Mouse (Mus musculus): ENCODE measurements around the gene Dennd1b. TPM values are rescaled to one million over a fixed set of nuclear protein-coding genes. Genes with fewer than 3 reads are reported as not detected.

Dennd1b gene
- total and polyA plus RNA-seq, 3 experiments, result 6.4 to 23.7 (median 22.3) TPM

DNA sequence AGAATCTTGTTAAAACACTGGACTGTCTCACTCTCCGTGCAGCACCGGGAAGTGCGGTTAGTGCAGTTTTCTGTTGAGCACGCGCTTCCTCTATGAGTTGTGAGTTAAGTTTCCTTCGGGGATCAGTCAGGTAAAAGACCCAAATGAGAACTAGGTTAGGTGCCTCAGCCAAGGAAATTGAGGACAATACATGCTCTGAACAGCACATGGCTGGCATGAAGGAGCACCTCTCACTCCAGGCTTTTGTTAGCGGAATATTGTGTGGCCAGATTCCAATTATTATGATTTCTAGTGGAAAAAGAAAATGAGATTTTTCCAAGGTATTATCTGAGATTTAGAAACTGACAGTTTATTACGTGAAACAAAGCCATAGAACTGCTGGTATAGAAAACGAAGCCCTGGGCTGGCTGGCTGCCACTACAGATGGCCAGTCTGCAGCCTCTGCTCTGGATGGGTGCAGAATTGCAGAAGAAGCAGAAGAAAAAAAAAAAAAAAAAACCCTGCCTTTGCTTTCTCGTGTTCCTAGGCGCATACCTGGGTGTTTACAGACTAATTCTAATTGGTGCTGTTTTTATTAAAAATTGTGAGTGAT lies 86.7 kb downstream of the Dennd1b start:
- no peak for DNase-seq
- Histone ChIP-seq H3K9ac (ENCODE audit: low read depth, low read length) (no peak overlapping the region), H3K79me2 (replicated peaks; ENCODE audit: control insufficient read depth, insufficient read depth, low read length) (no peaks in the 10 kb centered on the region), H3K27me3 (ENCODE audit: control insufficient read depth, insufficient read depth, low read length) (no peaks in the 10 kb centered on the region), H3K4me3 (no peak overlapping the region), H3K36me3 (ENCODE audit: control insufficient read depth, insufficient read depth, low read length) (no peaks in the 10 kb centered on the region), H3K4me1 (ENCODE audit: control insufficient read depth, insufficient read depth, low read length) (no peaks in the 10 kb centered on the region), H3K27ac (no peak overlapping the region)
- intact Hi-C loops (cut with DNase I), result no loop called here
- no peak for TF ChIP-seq EP300 (IDR thresholded peaks at IDR 0.05; ENCODE audit: insufficient read depth, low read depth, low read length)
- no peak for TF ChIP-seq POLR2A (IDR thresholded peaks at IDR 0.05; ENCODE audit: insufficient read depth, low read depth, low read length)
- no peak for TF ChIP-seq CTCF (IDR thresholded peaks at IDR 0.05)
- WGBS, result 77% methylated on average over 11 of the region's 11 CpGs

DNA sequence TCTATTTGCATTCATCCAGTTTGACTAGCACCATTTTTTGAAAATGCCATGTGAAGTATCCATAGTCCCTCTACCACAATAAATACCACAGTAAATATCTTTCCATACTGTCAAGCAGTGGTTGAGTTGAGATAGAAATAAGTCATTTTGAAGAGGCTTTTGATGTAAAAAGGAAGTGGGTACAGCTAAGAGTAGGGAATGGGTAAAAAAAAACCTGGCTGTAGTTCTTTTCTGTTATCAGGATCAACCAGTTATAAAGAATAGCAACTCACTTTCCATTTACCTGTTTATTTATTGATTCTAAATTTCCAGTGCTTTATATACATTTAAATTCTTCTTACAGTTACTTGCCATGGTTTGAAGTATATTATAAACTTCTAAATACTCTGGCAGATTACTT lies 89.8 kb downstream of the Dennd1b start:
- H3K27me3 ChIP-seq (ENCODE audit: control insufficient read depth, insufficient read depth, low read length), result no peaks in the 10 kb centered on the region
- H3K9ac ChIP-seq (ENCODE audit: low read depth, low read length), result no peak overlapping the region
- no peaks in the 10 kb centered on the region for H3K79me2 ChIP-seq (replicated peaks; ENCODE audit: control insufficient read depth, insufficient read depth, low read length)
- TF ChIP-seq POLR2A (IDR thresholded peaks at IDR 0.05; ENCODE audit: insufficient read depth, low read depth, low read length) (no peak), EP300 (IDR thresholded peaks at IDR 0.05; ENCODE audit: insufficient read depth, low read depth, low read length) (no peak), CTCF (IDR thresholded peaks at IDR 0.05) (no peak)
- no peak overlapping the region for H3K4me3 ChIP-seq
- intact Hi-C loops (cut with DNase I), result no loop called here
- no peaks in the 10 kb centered on the region for H3K4me1 ChIP-seq (ENCODE audit: control insufficient read depth, insufficient read depth, low read length)
- no peak overlapping the region for H3K27ac ChIP-seq
- no peaks in the 10 kb centered on the region for H3K36me3 ChIP-seq (ENCODE audit: control insufficient read depth, insufficient read depth, low read length)
- no peak for DNase-seq

DNA sequence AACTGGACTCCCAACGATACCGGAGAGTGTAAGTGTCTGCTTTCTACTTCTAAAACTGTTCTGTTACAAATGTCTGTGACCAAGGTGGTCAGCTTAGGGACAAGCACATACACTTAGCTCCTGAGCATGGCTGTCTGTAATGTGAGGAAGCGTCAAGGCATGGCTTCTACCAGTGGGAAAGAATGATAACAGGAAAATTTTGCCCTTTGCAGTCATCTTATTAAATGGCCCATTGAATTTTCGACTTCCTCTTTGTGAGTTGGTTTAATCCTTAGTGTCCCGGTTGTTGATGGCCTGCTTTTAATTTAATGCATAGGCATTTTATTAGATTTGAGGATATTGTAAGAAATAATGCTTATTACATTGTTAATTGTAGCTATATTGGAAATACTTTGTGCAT lies 97.1 kb downstream of the Dennd1b start:
- Histone ChIP-seq H3K79me2 (replicated peaks; ENCODE audit: control insufficient read depth, insufficient read depth, low read length) (no peaks in the 10 kb centered on the region), H3K27ac (no peak overlapping the region), H3K9ac (ENCODE audit: low read depth, low read length) (no peak overlapping the region), H3K4me1 (ENCODE audit: control insufficient read depth, insufficient read depth, low read length) (no peaks in the 10 kb centered on the region), H3K36me3 (ENCODE audit: control insufficient read depth, insufficient read depth, low read length) (no peaks in the 10 kb centered on the region), H3K4me3 (no peak overlapping the region), H3K27me3 (ENCODE audit: control insufficient read depth, insufficient read depth, low read length) (no peaks in the 10 kb centered on the region)
- WGBS, result 93% methylated on average over 5 of the region's 5 CpGs
- intact Hi-C loops (cut with DNase I), result no loop called here
- TF ChIP-seq EP300 (IDR thresholded peaks at IDR 0.05; ENCODE audit: insufficient read depth, low read depth, low read length) (no peak), CTCF (IDR thresholded peaks at IDR 0.05) (no peak), POLR2A (IDR thresholded peaks at IDR 0.05; ENCODE audit: insufficient read depth, low read depth, low read length) (no peak)
- no peak for DNase-seq

DNA sequence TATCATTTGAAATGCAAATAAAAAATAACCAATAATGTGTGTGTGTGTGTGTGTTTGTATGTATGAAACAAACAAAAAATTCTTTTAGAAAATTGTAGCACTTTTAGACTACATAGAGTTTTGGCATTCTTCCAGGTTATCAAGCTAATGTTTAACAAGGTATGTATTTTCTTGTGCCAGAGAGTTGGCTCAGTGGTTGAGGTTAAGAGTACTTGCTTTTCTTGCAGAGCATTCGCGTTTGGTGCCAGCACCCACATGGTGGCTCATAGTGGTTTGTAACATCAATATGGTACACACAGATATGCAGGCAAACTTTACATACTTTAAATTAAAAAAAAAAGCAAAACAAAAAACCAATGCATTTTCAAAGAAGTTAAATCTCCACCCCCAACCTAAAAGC lies 101.5 kb downstream of the Dennd1b start:
- H3K4me3 ChIP-seq, result no peak overlapping the region
- no peak for DNase-seq
- no peak overlapping the region for H3K27ac ChIP-seq
- TF ChIP-seq CTCF (IDR thresholded peaks at IDR 0.05), result no peak
- no peak for TF ChIP-seq POLR2A (IDR thresholded peaks at IDR 0.05; ENCODE audit: insufficient read depth, low read depth, low read length)
- no peak for TF ChIP-seq EP300 (IDR thresholded peaks at IDR 0.05; ENCODE audit: insufficient read depth, low read depth, low read length)
- no peak overlapping the region for H3K9ac ChIP-seq (ENCODE audit: low read depth, low read length)
- H3K36me3 ChIP-seq (ENCODE audit: control insufficient read depth, insufficient read depth, low read length), result no peaks in the 10 kb centered on the region; the same call in 1 of the 2 replicates
- no peaks in the 10 kb centered on the region for H3K79me2 ChIP-seq (replicated peaks; ENCODE audit: control insufficient read depth, insufficient read depth, low read length)
- H3K4me1 ChIP-seq (ENCODE audit: control insufficient read depth, insufficient read depth, low read length), result no peaks in the 10 kb centered on the region; the same call in 1 of the 2 replicates
- WGBS, result 88% methylated on average over 2 of the region's 2 CpGs
- H3K27me3 ChIP-seq (ENCODE audit: control insufficient read depth, insufficient read depth, low read length), result no peaks in the 10 kb centered on the region
- intact Hi-C loops (cut with DNase I), result no loop called here

DNA sequence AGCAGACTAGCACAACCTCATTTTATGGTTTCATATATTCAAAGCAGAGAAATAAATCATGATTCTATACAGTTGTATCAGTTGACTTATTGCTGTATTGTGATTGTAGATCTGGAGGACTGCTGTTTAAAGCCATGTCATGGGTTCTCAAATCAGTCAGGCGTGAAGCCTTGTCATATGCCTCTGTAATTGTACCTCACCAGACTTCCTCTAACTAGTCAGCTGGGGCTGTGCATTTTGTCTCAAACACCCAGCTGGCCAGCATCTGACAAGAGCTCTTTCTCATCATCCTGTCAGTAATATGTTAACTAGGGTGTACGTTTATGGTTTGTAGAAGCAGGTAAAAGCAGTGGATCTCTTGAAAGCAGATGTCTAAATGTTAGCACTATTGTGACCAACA lies 104.0 kb downstream of the Dennd1b start:
- no peak for DNase-seq
- WGBS, result 79% methylated on average over 2 of the region's 2 CpGs
- no peak overlapping the region for H3K27ac ChIP-seq
- no peak overlapping the region for H3K9ac ChIP-seq (ENCODE audit: low read depth, low read length)
- H3K4me3 ChIP-seq, result no peak overlapping the region
- H3K4me1 ChIP-seq (ENCODE audit: control insufficient read depth, insufficient read depth, low read length), result no peaks in the 10 kb centered on the region; the same call in 1 of the 2 replicates
- no peaks in the 10 kb centered on the region for H3K79me2 ChIP-seq (replicated peaks; ENCODE audit: control insufficient read depth, insufficient read depth, low read length)
- intact Hi-C loops (cut with DNase I), result no loop called here
- no peak for TF ChIP-seq CTCF (IDR thresholded peaks at IDR 0.05)
- TF ChIP-seq POLR2A (IDR thresholded peaks at IDR 0.05; ENCODE audit: insufficient read depth, low read depth, low read length), result no peak
- no peak for TF ChIP-seq EP300 (IDR thresholded peaks at IDR 0.05; ENCODE audit: insufficient read depth, low read depth, low read length)
- no peaks in the 10 kb centered on the region; the same call in 1 of the 2 replicates for H3K36me3 ChIP-seq (ENCODE audit: control insufficient read depth, insufficient read depth, low read length)
- no peaks in the 10 kb centered on the region for H3K27me3 ChIP-seq (ENCODE audit: control insufficient read depth, insufficient read depth, low read length)

DNA sequence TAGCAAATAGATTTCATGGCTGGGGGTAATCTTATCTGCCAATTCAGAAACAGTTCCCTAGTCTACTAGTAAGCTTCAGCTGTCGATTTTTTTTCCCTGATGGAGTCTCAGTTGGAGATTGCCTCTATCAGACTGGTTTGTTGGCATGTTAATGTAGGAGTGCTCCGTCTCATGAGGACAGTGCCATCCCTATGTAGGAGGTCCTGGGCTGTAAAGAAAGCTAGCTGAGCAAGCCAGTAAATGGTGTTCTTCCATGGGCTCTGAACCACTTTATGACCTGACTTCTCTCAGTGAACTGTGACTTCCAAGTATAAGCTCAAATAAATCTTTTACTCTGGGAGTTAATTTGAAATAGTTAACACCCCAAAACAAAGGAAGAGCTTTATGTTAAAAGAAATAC lies 107.8 kb downstream of the Dennd1b start:
- Histone ChIP-seq H3K36me3 (ENCODE audit: control insufficient read depth, insufficient read depth, low read length) (no peaks in the 10 kb centered on the region), H3K27me3 (ENCODE audit: control insufficient read depth, insufficient read depth, low read length) (no peaks in the 10 kb centered on the region), H3K9ac (ENCODE audit: low read depth, low read length) (no peak overlapping the region), H3K79me2 (replicated peaks; ENCODE audit: control insufficient read depth, insufficient read depth, low read length) (no peaks in the 10 kb centered on the region), H3K4me1 (ENCODE audit: control insufficient read depth, insufficient read depth, low read length) (no peaks in the 10 kb centered on the region; the same call in 1 of the 2 replicates), H3K4me3 (no peak overlapping the region), H3K27ac (no peak overlapping the region)
- no peak for DNase-seq
- WGBS, result 54% methylated on average over 2 of the region's 2 CpGs
- intact Hi-C loops (cut with DNase I), result no loop called here
- TF ChIP-seq EP300 (IDR thresholded peaks at IDR 0.05; ENCODE audit: insufficient read depth, low read depth, low read length), result no peak
- no peak for TF ChIP-seq POLR2A (IDR thresholded peaks at IDR 0.05; ENCODE audit: insufficient read depth, low read depth, low read length)
- no peak for TF ChIP-seq CTCF (IDR thresholded peaks at IDR 0.05)
